Mouse (Mus musculus): ENCODE measurements around the gene Mgat5. TPM values are rescaled to one million over a fixed set of nuclear protein-coding genes. Genes with fewer than 3 reads are reported as not detected.

Gene Mgat5
- polyA plus RNA-seq, 1 experiment from 2014 or later, result 8.9 TPM

GRCm38 (mm10) chr1:127348642-127349341, 144.0 kb downstream of the Mgat5 start:
- no peak overlapping the region for H3K4me3 ChIP-seq (ENCODE audit: low read depth, low read length)
- no peaks in the 10 kb centered on the region for H3K36me3 ChIP-seq (ENCODE audit: control insufficient read depth, insufficient read depth, low read length)
- ATAC-seq (ENCODE audit: insufficient number of reproducible peaks, insufficient read depth, low FRiP score, low read depth), result no peak
- 70% methylated on average over 9 of the region's 9 CpGs for WGBS
- no peaks in the 10 kb centered on the region for H3K27me3 ChIP-seq (ENCODE audit: control insufficient read depth, insufficient read depth, low read length)
- no peak overlapping the region for H3K9ac ChIP-seq (replicated peaks; ENCODE audit: low read depth, low read length)
- H3K4me2 ChIP-seq (replicated peaks; ENCODE audit: low read depth, low read length), result no peak overlapping the region
- H3K4me1 ChIP-seq (ENCODE audit: control insufficient read depth, insufficient read depth, low read length), result no peaks in the 10 kb centered on the region
- no peaks in the 10 kb centered on the region for H3K9me3 ChIP-seq (ENCODE audit: control insufficient read depth, low read depth, low read length)
- no peak overlapping the region for H3K27ac ChIP-seq (ENCODE audit: low read length)

GRCm38 (mm10) chr1:127351380-127352057, 146.7 kb downstream of the Mgat5 start:
- H3K4me1 ChIP-seq (ENCODE audit: control insufficient read depth, insufficient read depth, low read length), result no peaks in the 10 kb centered on the region
- H3K27me3 ChIP-seq (ENCODE audit: control insufficient read depth, insufficient read depth, low read length), result no peaks in the 10 kb centered on the region
- H3K9me3 ChIP-seq (ENCODE audit: control insufficient read depth, low read depth, low read length), result no peaks in the 10 kb centered on the region
- no peak overlapping the region for H3K4me3 ChIP-seq (ENCODE audit: low read depth, low read length)
- H3K36me3 ChIP-seq (ENCODE audit: control insufficient read depth, insufficient read depth, low read length), result no peaks in the 10 kb centered on the region
- no peak for ATAC-seq (ENCODE audit: insufficient number of reproducible peaks, insufficient read depth, low FRiP score, low read depth)
- H3K9ac ChIP-seq (replicated peaks; ENCODE audit: low read depth, low read length), result no peak overlapping the region
- no peak overlapping the region for H3K4me2 ChIP-seq (replicated peaks; ENCODE audit: low read depth, low read length)
- 90% methylated on average over 12 of the region's 12 CpGs for WGBS
- H3K27ac ChIP-seq (ENCODE audit: low read length), result no peak overlapping the region

GRCm38 (mm10) chr1:127352131-127352793, 147.4 kb downstream of the Mgat5 start:
- ATAC-seq (ENCODE audit: insufficient number of reproducible peaks, insufficient read depth, low FRiP score, low read depth), result no peak
- H3K9ac ChIP-seq (replicated peaks; ENCODE audit: low read depth, low read length), result no peak overlapping the region
- H3K36me3 ChIP-seq (ENCODE audit: control insufficient read depth, insufficient read depth, low read length), result no peaks in the 10 kb centered on the region
- H3K4me1 ChIP-seq (ENCODE audit: control insufficient read depth, insufficient read depth, low read length), result no peaks in the 10 kb centered on the region
- H3K4me2 ChIP-seq (replicated peaks; ENCODE audit: low read depth, low read length), result no peak overlapping the region
- no peak overlapping the region for H3K27ac ChIP-seq (ENCODE audit: low read length)
- H3K9me3 ChIP-seq (ENCODE audit: control insufficient read depth, low read depth, low read length), result no peaks in the 10 kb centered on the region
- no peak overlapping the region for H3K4me3 ChIP-seq (ENCODE audit: low read depth, low read length)
- 78% methylated on average over 4 of the region's 4 CpGs for WGBS
- no peaks in the 10 kb centered on the region for H3K27me3 ChIP-seq (ENCODE audit: control insufficient read depth, insufficient read depth, low read length)

GRCm38 (mm10) chr1:127353408-127353807, 148.6 kb downstream of the Mgat5 start:
- Histone ChIP-seq H3K27me3 (ENCODE audit: control insufficient read depth, insufficient read depth, low read length) (no peaks in the 10 kb centered on the region), H3K36me3 (ENCODE audit: control insufficient read depth, insufficient read depth, low read length) (no peaks in the 10 kb centered on the region), H3K9me3 (ENCODE audit: control insufficient read depth, low read depth, low read length) (no peaks in the 10 kb centered on the region), H3K27ac (ENCODE audit: low read length) (no peak overlapping the region), H3K4me2 (replicated peaks; ENCODE audit: low read depth, low read length) (no peak overlapping the region), H3K4me1 (ENCODE audit: control insufficient read depth, insufficient read depth, low read length) (no peaks in the 10 kb centered on the region), H3K9ac (replicated peaks; ENCODE audit: low read depth, low read length) (no peak overlapping the region), H3K4me3 (ENCODE audit: low read depth, low read length) (no peak overlapping the region)
- ATAC-seq (ENCODE audit: insufficient number of reproducible peaks, insufficient read depth, low FRiP score, low read depth), result no peak
- 41% methylated on average over 9 of the region's 9 CpGs for WGBS

- Histone ChIP-seq H3K9me3 (ENCODE audit: control insufficient read depth, low read depth, low read length) (no peaks in the 10 kb centered on the region), H3K4me3 (ENCODE audit: low read depth, low read length) (no peak overlapping the region), H3K9ac (replicated peaks; ENCODE audit: low read depth, low read length) (no peak overlapping the region), H3K27me3 (ENCODE audit: control insufficient read depth, insufficient read depth, low read length) (no peaks in the 10 kb centered on the region), H3K27ac (ENCODE audit: low read length) (no peak overlapping the region), H3K4me2 (replicated peaks; ENCODE audit: low read depth, low read length) (no peak overlapping the region), H3K36me3 (ENCODE audit: control insufficient read depth, insufficient read depth, low read length) (no peaks in the 10 kb centered on the region), H3K4me1 (ENCODE audit: control insufficient read depth, insufficient read depth, low read length) (no peaks in the 10 kb centered on the region)
- WGBS, result 86% methylated on average over 5 of the region's 5 CpGs
- no peak for ATAC-seq (ENCODE audit: insufficient number of reproducible peaks, insufficient read depth, low FRiP score, low read depth)
Measured at GRCm38 (mm10) chr1:127354152-127354551, 149.3 kb downstream of the Mgat5 start.

- no peak for ATAC-seq (ENCODE audit: insufficient number of reproducible peaks, insufficient read depth, low FRiP score, low read depth)
- no peak overlapping the region for H3K9ac ChIP-seq (replicated peaks; ENCODE audit: low read depth, low read length)
- H3K4me1 ChIP-seq (ENCODE audit: control insufficient read depth, insufficient read depth, low read length), result no peaks in the 10 kb centered on the region
- WGBS, result 72% methylated on average over 3 of the region's 3 CpGs
- no peaks in the 10 kb centered on the region for H3K36me3 ChIP-seq (ENCODE audit: control insufficient read depth, insufficient read depth, low read length)
- no peaks in the 10 kb centered on the region for H3K27me3 ChIP-seq (ENCODE audit: control insufficient read depth, insufficient read depth, low read length)
- H3K27ac ChIP-seq (ENCODE audit: low read length), result no peak overlapping the region
- no peaks in the 10 kb centered on the region for H3K9me3 ChIP-seq (ENCODE audit: control insufficient read depth, low read depth, low read length)
- H3K4me2 ChIP-seq (replicated peaks; ENCODE audit: low read depth, low read length), result no peak overlapping the region
- H3K4me3 ChIP-seq (ENCODE audit: low read depth, low read length), result no peak overlapping the region
Measured at GRCm38 (mm10) chr1:127355034-127355433, 150.2 kb downstream of the Mgat5 start.

GRCm38 (mm10) chr1:127363638-127364037, 158.8 kb downstream of the Mgat5 start:
- Histone ChIP-seq H3K27me3 (ENCODE audit: control insufficient read depth, insufficient read depth, low read length) (no peaks in the 10 kb centered on the region), H3K4me3 (ENCODE audit: low read depth, low read length) (no peak overlapping the region), H3K27ac (ENCODE audit: low read length) (no peak overlapping the region), H3K9me3 (ENCODE audit: control insufficient read depth, low read depth, low read length) (no peaks in the 10 kb centered on the region), H3K36me3 (ENCODE audit: control insufficient read depth, insufficient read depth, low read length) (no peaks in the 10 kb centered on the region; the same call in 1 of the 2 replicates), H3K4me1 (ENCODE audit: control insufficient read depth, insufficient read depth, low read length) (0 out of 2 replicates have a peak, but pooled peaks cover 2% of the 10 kb centered on the region), H3K4me2 (replicated peaks; ENCODE audit: low read depth, low read length) (no peak overlapping the region), H3K9ac (replicated peaks; ENCODE audit: low read depth, low read length) (no peak overlapping the region)
- no peak for ATAC-seq (ENCODE audit: insufficient number of reproducible peaks, insufficient read depth, low FRiP score, low read depth)
- WGBS, result 68% methylated on average over 7 of the region's 7 CpGs

- WGBS, result 84% methylated on average over 5 of the region's 5 CpGs
- H3K9ac ChIP-seq (replicated peaks; ENCODE audit: low read depth, low read length), result no peak overlapping the region
- H3K4me2 ChIP-seq (replicated peaks; ENCODE audit: low read depth, low read length), result no peak overlapping the region
- no peak for ATAC-seq (ENCODE audit: insufficient number of reproducible peaks, insufficient read depth, low FRiP score, low read depth)
- 0 out of 2 replicates have a peak, but pooled peaks cover 2% of the 10 kb centered on the region for H3K4me1 ChIP-seq (ENCODE audit: control insufficient read depth, insufficient read depth, low read length)
- no peaks in the 10 kb centered on the region for H3K9me3 ChIP-seq (ENCODE audit: control insufficient read depth, low read depth, low read length)
- H3K4me3 ChIP-seq (ENCODE audit: low read depth, low read length), result no peak overlapping the region
- H3K36me3 ChIP-seq (ENCODE audit: control insufficient read depth, insufficient read depth, low read length), result no peaks in the 10 kb centered on the region; the same call in 1 of the 2 replicates
- H3K27ac ChIP-seq (ENCODE audit: low read length), result no peak overlapping the region
- no peaks in the 10 kb centered on the region for H3K27me3 ChIP-seq (ENCODE audit: control insufficient read depth, insufficient read depth, low read length)
Measured at GRCm38 (mm10) chr1:127365706-127366105, 160.9 kb downstream of the Mgat5 start.

Measured in stomach, embryonic 14.5 days (tissue).